Mouse (Mus musculus) ES-E14 (cell line): ENCODE measurements at regions not wholly inside any gene's neighbourhood (a gene's known extent, or its start where the extent isn't known, plus 50 kb on each side); places are given as distances from the start of the nearest gene placed in this dataset.

ENCODE experiments used
- CHD2 ChIP-seq: IDR thresholded peaks from 2 replicates; pipeline ENCODE4 v1.6.1; 2014; ENCODE audit warnings: mild to moderate bottlenecking, low read depth, low read length, inconsistent platforms
- HCFC1 ChIP-seq: IDR thresholded peaks from 2 replicates; pipeline ENCODE4 v1.6.1; 2012; ENCODE audit warnings: low read length, inconsistent platforms, borderline replicate concordance; ENCODE audit not compliant: insufficient read depth
- MAFK ChIP-seq: IDR thresholded peaks from 2 replicates; pipeline ENCODE4 v1.6.1; 2014; ENCODE audit warnings: mild to moderate bottlenecking, low read depth, low read length, inconsistent platforms; ENCODE audit not compliant: insufficient read depth
- ZC3H11A ChIP-seq: IDR thresholded peaks from 2 replicates; pipeline ENCODE4 v1.6.1; 2012; ENCODE audit warnings: low read depth, mild to moderate bottlenecking, inconsistent platforms, low read length, borderline replicate concordance
- ZNF384 ChIP-seq: IDR thresholded peaks from 2 replicates; pipeline ENCODE4 v1.6.1; 2012; ENCODE audit warnings: low read depth, low read length, inconsistent platforms

DNA sequence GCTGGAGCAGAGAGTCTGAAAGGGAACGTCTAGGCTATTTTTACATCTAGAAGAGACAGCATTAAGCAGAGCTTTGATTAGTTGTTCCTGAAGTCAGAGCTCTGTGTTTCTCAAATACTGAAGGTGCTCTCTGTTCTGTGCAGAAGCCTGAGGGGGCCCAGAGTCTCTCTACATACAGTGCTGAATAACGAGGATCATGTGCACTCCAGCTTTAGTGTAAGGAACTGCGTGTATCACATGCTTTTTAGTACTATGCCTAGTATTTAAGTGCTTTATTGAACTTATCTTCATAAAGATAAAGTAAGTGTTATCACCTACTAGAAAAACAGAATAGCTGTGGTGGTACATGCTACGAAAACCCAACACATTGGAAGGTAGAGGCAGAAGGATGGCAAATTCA, 151.4 kb downstream of the Akain1 start:
- TF ChIP-seq MAFK (no peak), HCFC1 (no peak), ZNF384 (no peak), ZC3H11A (no peak), CHD2 (no peak)
